Mouse (Mus musculus): ENCODE measurements around the gene Hmcn1.

DNA sequence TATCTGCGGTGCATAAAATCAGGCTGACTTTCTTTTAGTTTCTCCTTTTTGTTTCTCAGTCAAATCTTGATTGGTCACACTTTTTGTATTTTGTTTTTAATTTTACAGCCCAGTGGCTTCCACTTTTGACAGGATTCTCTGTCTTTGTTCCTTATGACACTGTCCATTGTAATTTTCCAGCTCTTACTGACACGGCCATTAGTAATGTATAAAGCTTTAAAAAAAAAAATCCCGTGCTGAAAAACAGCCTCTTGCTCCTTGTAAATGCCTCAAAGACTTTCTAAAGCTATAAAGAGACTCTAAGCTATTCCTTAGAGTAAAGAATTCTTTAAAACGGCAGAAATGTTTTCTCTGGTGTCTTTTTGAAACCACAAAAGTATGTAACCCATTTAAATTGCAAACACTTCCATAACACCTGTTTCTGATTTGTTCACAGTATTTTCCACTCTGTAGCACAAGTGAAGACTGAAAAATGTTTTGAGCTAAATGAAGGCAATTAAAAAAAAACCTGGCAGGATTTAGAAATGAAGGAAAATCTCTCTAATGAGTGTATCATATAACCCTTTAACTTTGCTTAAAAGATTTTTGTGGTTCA, 422.6 kb downstream of the Hmcn1 start:
- TF ChIP-seq CTCF (IDR thresholded peaks at IDR 0.05; ENCODE audit: low read depth, low read length) (no peak), POLR2AphosphoS5 (IDR thresholded peaks at IDR 0.05; ENCODE audit: insufficient replicate concordance, low read depth, low read length) (no peak), GATA1 (IDR thresholded peaks at IDR 0.05; ENCODE audit: borderline replicate concordance, low read length) (no peak), TAL1 (conservative IDR thresholded peaks at IDR 0.05; ENCODE audit: low read depth, low read length) (no peak)
